Mouse (Mus musculus) stomach, embryonic 15.5 days (tissue): ENCODE measurements around the gene Angel1. TPM values are rescaled to one million over a fixed set of nuclear protein-coding genes. Genes with fewer than 3 reads are reported as not detected.

ENCODE experiments used
- ATAC-seq: fragments of 200-750 bp; cut with Nextera tagmentation; 2 replicates; pipeline ENCODE4 v1.8.0; 2017; ENCODE audit warnings: low read depth, moderate number of reproducible peaks, moderate TSS enrichment; ENCODE audit not compliant: insufficient read depth, low FRiP score
- H3K27ac ChIP-seq: fragments of 300-500 bp; sonication (generic); 2 replicates; pipeline ENCODE4 v1.5.1; 2015; ENCODE audit warnings: mild to moderate bottlenecking, inconsistent platforms
- H3K27me3 ChIP-seq: fragments of 300-500 bp; sonication (generic); replicated peaks from 2 replicates; pipeline ENCODE4 v1.6.1; 2015; ENCODE audit warnings: inconsistent platforms
- H3K36me3 ChIP-seq: fragments of 300-500 bp; sonication (generic); 2 replicates; pipeline ENCODE4 v1.6.1; 2015; ENCODE audit warnings: inconsistent platforms
- H3K4me1 ChIP-seq: fragments of 300-500 bp; sonication (generic); 2 replicates; pipeline ENCODE4 v1.6.1; 2015; ENCODE audit warnings: inconsistent platforms
- H3K4me2 ChIP-seq: fragments of 300-500 bp; sonication (generic); 2 replicates; pipeline ENCODE4 v1.6.1; 2015; ENCODE audit warnings: mild to moderate bottlenecking, inconsistent platforms
- H3K4me3 ChIP-seq: fragments of 300-500 bp; sonication (generic); replicated peaks from 2 replicates; pipeline ENCODE4 v1.5.1; 2015; ENCODE audit warnings: inconsistent platforms
- H3K9ac ChIP-seq: fragments of 300-500 bp; sonication (generic); 2 replicates; pipeline ENCODE4 v1.6.1; 2015; ENCODE audit warnings: inconsistent platforms
- H3K9me3 ChIP-seq: fragments of 300-500 bp; sonication (generic); 2 replicates; pipeline ENCODE4 v1.6.1; 2016; ENCODE audit warnings: inconsistent platforms
- WGBS: fragments of 180-500 bp; shearing (Covaris S2); methylation state at CpG from one replicate; pipeline ENCODE4 v1.1.7; 2015; 5-methylcytosine and 5-hydroxymethylcytosine counted together
- polyA plus RNA-seq: library from polyadenylated mRNA; unstranded; fragments of >200 nt; fragmentation: Nextera tagmentation; extraction: Ambion mirVana; gene quantifications from 2 replicates; pipeline ENCODE4 v1.2.1, GENCODE M21; 2015

Gene Angel1
- polyA plus RNA-seq, 1 experiment from 2014 or later: 7.1 TPM

DNA sequence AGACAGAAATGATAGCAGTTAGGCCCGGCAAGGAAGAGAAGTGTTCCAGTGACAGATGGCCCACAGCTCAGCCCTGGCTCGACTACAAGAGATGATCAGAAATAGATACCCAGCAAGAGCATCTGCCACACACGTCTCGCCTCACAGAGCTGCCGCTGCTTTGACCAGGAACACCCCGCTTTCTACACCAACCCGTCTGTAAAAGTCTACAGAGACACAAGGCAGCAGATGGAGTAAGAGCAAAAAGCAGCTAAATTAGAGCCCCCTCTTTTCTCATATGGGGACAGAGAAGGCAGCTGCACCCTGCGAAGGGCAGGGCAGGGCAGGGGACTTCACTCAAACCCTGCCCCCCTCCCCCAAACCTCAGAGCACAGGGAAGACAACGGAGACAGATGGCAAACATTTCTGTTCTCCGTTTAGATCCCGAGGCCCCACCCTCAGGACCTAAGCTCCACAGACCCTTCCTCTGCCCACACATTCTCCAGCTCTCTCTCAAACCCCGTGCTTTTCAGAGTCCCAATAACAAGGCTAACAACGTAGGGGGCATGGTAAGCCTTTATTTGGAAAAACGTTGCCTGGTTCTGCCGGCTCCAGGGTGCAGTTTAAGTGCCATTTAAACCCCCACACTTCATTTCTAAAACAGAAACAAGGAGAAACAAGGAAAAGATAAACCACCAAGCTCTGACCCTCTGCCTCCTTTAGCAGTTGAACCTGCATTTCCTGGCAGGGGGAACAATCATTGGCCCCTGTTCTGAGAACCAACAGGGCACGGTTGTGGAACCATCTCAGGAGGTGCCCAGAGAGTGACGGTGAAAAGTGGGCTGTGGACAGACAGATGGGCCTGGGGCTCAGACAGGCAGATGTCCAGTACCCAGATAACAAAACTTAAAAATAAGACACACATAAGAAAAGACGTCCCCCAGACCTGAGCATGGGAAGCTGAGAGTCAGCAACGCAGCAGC, 26.0 kb downstream of the Angel1 start:
- H3K36me3 ChIP-seq: no peaks in the 10 kb centered on the region
- H3K4me2 ChIP-seq: no peak overlapping the region
- H3K4me1 ChIP-seq: no peaks in the 10 kb centered on the region
- no peaks in the 10 kb centered on the region for H3K9me3 ChIP-seq
- no peak overlapping the region for H3K4me3 ChIP-seq
- no peak overlapping the region for H3K27ac ChIP-seq
- no peak for ATAC-seq
- H3K9ac ChIP-seq: no peak overlapping the region
- H3K27me3 ChIP-seq: no peaks in the 10 kb centered on the region
- 27% methylated on average over 19 of the region's 19 CpGs for WGBS

- Histone ChIP-seq H3K4me2 (no peak overlapping the region), H3K27ac (no peak overlapping the region), H3K27me3 (no peaks in the 10 kb centered on the region), H3K9ac (no peak overlapping the region), H3K4me3 (no peak overlapping the region), H3K4me1 (no peaks in the 10 kb centered on the region), H3K9me3 (no peaks in the 10 kb centered on the region), H3K36me3 (no peaks in the 10 kb centered on the region)
- peak; percentile 31; the same call in 1 of the 2 replicates for ATAC-seq
Observed at GRCm38 (mm10) chr12:86698537-86698936, 27.7 kb downstream of the Angel1 start.

GRCm38 (mm10) chr12:86697996-86698395, 28.3 kb downstream of the Angel1 start:
- H3K4me1 ChIP-seq: peaks cover 2% of the 10 kb centered on the region; the same call in 1 of the 2 replicates
- H3K36me3 ChIP-seq: no peaks in the 10 kb centered on the region
- H3K4me2 ChIP-seq: no peak overlapping the region
- no peak overlapping the region for H3K4me3 ChIP-seq
- no peak overlapping the region for H3K9ac ChIP-seq
- WGBS: 62% methylated on average over 2 of the region's 2 CpGs
- ATAC-seq: no peak
- H3K27ac ChIP-seq: no peak overlapping the region
- H3K27me3 ChIP-seq: no peaks in the 10 kb centered on the region
- no peaks in the 10 kb centered on the region for H3K9me3 ChIP-seq

- Histone ChIP-seq H3K27me3 (no peaks in the 10 kb centered on the region), H3K9ac (no peak overlapping the region), H3K4me3 (no peak overlapping the region), H3K27ac (no peak overlapping the region), H3K4me2 (no peak overlapping the region), H3K4me1 (peaks cover 7% of the 10 kb centered on the region; the same call in 1 of the 2 replicates), H3K36me3 (no peaks in the 10 kb centered on the region), H3K9me3 (no peaks in the 10 kb centered on the region)
- WGBS: 100% methylated on average over 1 of the region's 1 CpGs
- ATAC-seq: no peak
Observed at GRCm38 (mm10) chr12:86694441-86694840, 31.8 kb downstream of the Angel1 start.

- Histone ChIP-seq H3K4me3 (no peak overlapping the region), H3K4me1 (peaks cover 7% of the 10 kb centered on the region; the same call in 1 of the 2 replicates), H3K36me3 (no peaks in the 10 kb centered on the region), H3K27me3 (no peaks in the 10 kb centered on the region), H3K27ac (no peak overlapping the region), H3K4me2 (no peak overlapping the region), H3K9me3 (no peaks in the 10 kb centered on the region), H3K9ac (no peak overlapping the region)
- no peak for ATAC-seq
Observed at GRCm38 (mm10) chr12:86693389-86693788, 32.9 kb downstream of the Angel1 start.

GRCm38 (mm10) chr12:86692471-86693356, 33.5 kb downstream of the Angel1 start:
- Histone ChIP-seq H3K4me2 (no peak overlapping the region), H3K4me3 (no peak overlapping the region), H3K9ac (no peak overlapping the region), H3K27me3 (no peaks in the 10 kb centered on the region), H3K36me3 (no peaks in the 10 kb centered on the region), H3K4me1 (peaks cover 7% of the 10 kb centered on the region; the same call in 1 of the 2 replicates), H3K27ac (0 out of 2 replicates have a peak overlapping the region, but pooled peaks have one; percentile 5), H3K9me3 (no peaks in the 10 kb centered on the region)
- ATAC-seq: peak; percentile 20; the same call in 1 of the 2 replicates
- WGBS: 43% methylated on average over 5 of the region's 5 CpGs

GRCm38 (mm10) chr12:86690700-86691485, 35.4 kb downstream of the Angel1 start:
- no peaks in the 10 kb centered on the region for H3K27me3 ChIP-seq
- no peak for ATAC-seq
- no peak overlapping the region for H3K4me3 ChIP-seq
- H3K36me3 ChIP-seq: no peaks in the 10 kb centered on the region
- peaks cover 7% of the 10 kb centered on the region; the same call in 1 of the 2 replicates for H3K4me1 ChIP-seq
- H3K27ac ChIP-seq: no peak overlapping the region
- WGBS: 78% methylated on average over 12 of the region's 12 CpGs
- no peaks in the 10 kb centered on the region for H3K9me3 ChIP-seq
- H3K4me2 ChIP-seq: no peak overlapping the region
- no peak overlapping the region for H3K9ac ChIP-seq

GRCm38 (mm10) chr12:86688917-86689316, 37.3 kb downstream of the Angel1 start:
- Histone ChIP-seq H3K4me3 (no peak overlapping the region), H3K36me3 (no peaks in the 10 kb centered on the region), H3K27ac (no peak overlapping the region), H3K9ac (no peak overlapping the region), H3K9me3 (no peaks in the 10 kb centered on the region), H3K4me2 (no peak overlapping the region), H3K4me1 (peaks cover 7% of the 10 kb centered on the region; the same call in 1 of the 2 replicates), H3K27me3 (no peaks in the 10 kb centered on the region)
- WGBS: 94% methylated on average over 27 of the region's 27 CpGs
- ATAC-seq: no peak

- Histone ChIP-seq H3K4me1 (peaks cover 6% of the 10 kb centered on the region; the same call in 1 of the 2 replicates), H3K27me3 (no peaks in the 10 kb centered on the region), H3K27ac (no peak overlapping the region), H3K9me3 (no peaks in the 10 kb centered on the region), H3K9ac (no peak overlapping the region), H3K36me3 (no peaks in the 10 kb centered on the region), H3K4me2 (no peak overlapping the region), H3K4me3 (no peak overlapping the region)
- 75% methylated on average over 4 of the region's 4 CpGs for WGBS
- ATAC-seq: no peak; the same call in 1 of the 2 replicates
Observed at GRCm38 (mm10) chr12:86687971-86688573, 38.2 kb downstream of the Angel1 start.

DNA sequence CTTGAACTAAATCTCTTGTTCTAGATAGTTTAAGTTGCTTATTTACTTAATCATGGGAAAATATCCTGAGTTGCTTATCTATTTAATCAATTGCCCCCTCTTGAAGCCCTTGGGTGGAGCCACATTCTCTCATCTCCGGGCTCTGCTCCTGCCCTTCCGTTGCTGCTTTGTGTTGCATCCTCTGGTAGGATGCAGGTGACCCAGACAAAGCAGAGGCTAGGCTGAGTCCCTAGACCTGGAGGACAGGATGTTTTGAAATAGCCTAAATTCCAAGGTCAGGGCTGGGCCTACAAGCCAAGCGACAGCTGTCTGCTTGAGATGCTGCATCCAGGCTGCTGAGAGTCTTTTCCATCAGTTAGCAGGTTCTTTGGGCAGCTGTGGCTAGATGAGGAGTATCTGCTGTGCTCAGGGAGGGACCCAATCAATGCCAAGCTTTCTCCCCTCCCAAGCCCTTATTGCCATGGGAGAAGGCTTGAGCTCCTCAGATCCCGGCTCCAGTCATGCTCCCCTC, 38.8 kb downstream of the Angel1 start:
- no peaks in the 10 kb centered on the region for H3K36me3 ChIP-seq
- no peak overlapping the region for H3K9ac ChIP-seq
- no peak for ATAC-seq
- peak overlapping the region; percentile 28; the same call in 1 of the 2 replicates for H3K27ac ChIP-seq
- H3K4me3 ChIP-seq: no peak overlapping the region
- no peaks in the 10 kb centered on the region for H3K9me3 ChIP-seq
- H3K4me2 ChIP-seq: no peak overlapping the region
- WGBS: 65% methylated on average over 4 of the region's 4 CpGs
- no peaks in the 10 kb centered on the region for H3K27me3 ChIP-seq
- H3K4me1 ChIP-seq: peaks cover under 1% of the 10 kb centered on the region; the same call in 1 of the 2 replicates
